Mouse (Mus musculus) midbrain, embryonic 13.5 days (tissue): Measurements from ENCODE around the gene Ccdc92b. TPM values are rescaled to one million over a fixed set of nuclear protein-coding genes. Genes with fewer than 3 reads are reported as not detected.
"Not testable (repeated sequence)": the region's sequence is repeated elsewhere in the genome, so short reads cannot be mapped to it uniquely, and the experiment has no call there.

ENCODE experiments used
- ATAC-seq: fragments of 200-750 bp; cut with Nextera tagmentation; 2 replicates; pipeline ENCODE4 v1.8.0; 2017; ENCODE audit warnings: mild to moderate bottlenecking, moderate TSS enrichment, moderate library complexity
- H3K27ac ChIP-seq: fragments of 300-500 bp; sonication (generic); 2 replicates; pipeline ENCODE4 v1.5.1; 2015; ENCODE audit warnings: inconsistent platforms, mild to moderate bottlenecking, moderate library complexity
- H3K27me3 ChIP-seq: fragments of 300-500 bp; sonication (generic); 2 replicates; pipeline ENCODE4 v1.6.1; 2015; ENCODE audit warnings: mild to moderate bottlenecking, inconsistent platforms
- H3K36me3 ChIP-seq: fragments of 300-500 bp; sonication (generic); 2 replicates; pipeline ENCODE4 v1.6.1; 2015; ENCODE audit warnings: mild to moderate bottlenecking, inconsistent platforms
- H3K4me1 ChIP-seq: fragments of 300-500 bp; sonication (generic); replicated peaks from 2 replicates; pipeline ENCODE4 v1.6.1; 2015; ENCODE audit warnings: inconsistent platforms
- H3K4me2 ChIP-seq: fragments of 300-500 bp; sonication (generic); replicated peaks from 2 replicates; pipeline ENCODE4 v1.6.1; 2015; ENCODE audit warnings: moderate library complexity, mild to moderate bottlenecking, inconsistent platforms
- H3K4me3 ChIP-seq: fragments of 300-500 bp; sonication (generic); replicated peaks from 2 replicates; pipeline ENCODE4 v1.5.1; 2015; ENCODE audit warnings: mild to moderate bottlenecking, inconsistent platforms
- H3K9ac ChIP-seq: fragments of 300-500 bp; sonication (generic); replicated peaks from 2 replicates; pipeline ENCODE4 v1.6.1; 2015; ENCODE audit warnings: mild to moderate bottlenecking, inconsistent platforms
- H3K9me3 ChIP-seq: fragments of 300-500 bp; sonication (generic); 2 replicates; pipeline ENCODE4 v1.6.1; 2016; ENCODE audit warnings: mild to moderate bottlenecking, inconsistent platforms
- WGBS: fragments of 180-500 bp; shearing (Covaris S2); methylation state at CpG from one replicate; pipeline ENCODE4 v1.1.7; 2015; 5-methylcytosine and 5-hydroxymethylcytosine counted together
- polyA plus RNA-seq: library from polyadenylated mRNA; unstranded; fragments of >200 nt; fragmentation: Nextera tagmentation; extraction: Ambion mirVana; gene quantifications from 2 replicates; pipeline ENCODE4 v1.2.1, GENCODE M21; 2015

The Ccdc92b gene
- polyA plus RNA-seq, result 1.7 and 1.8 TPM in 2 replicates

- H3K9ac ChIP-seq, result peak within 1 kb of the TSS; percentile 80
- H3K36me3 ChIP-seq, result no peaks in the 10 kb centered on the region
- no peak within 1 kb of the TSS for H3K27ac ChIP-seq
- H3K4me3 ChIP-seq, result peak within 1 kb of the TSS; percentile 71
- peaks cover 10% of the 10 kb centered on the region for H3K4me1 ChIP-seq
- H3K27me3 ChIP-seq, result peaks cover 34% of the 10 kb centered on the region
- peak within 1 kb of the TSS; percentile 79 for H3K4me2 ChIP-seq
- H3K9me3 ChIP-seq, result no peaks in the 10 kb centered on the region
- under 1% methylated on average over 56 of the region's 63 CpGs for WGBS
- peak; percentile 87 for ATAC-seq
Observed at GRCm38 (mm10) chr11:74619201-74619955, at the start of gene Ccdc92b. TSS of gene Ccdc92b (plus strand) at chr11:74619605.

- H3K27me3 ChIP-seq, result no peaks in the 10 kb centered on the region
- no peak overlapping the region for H3K9ac ChIP-seq
- no peak overlapping the region for H3K4me3 ChIP-seq
- H3K27ac ChIP-seq, result no peak overlapping the region
- no peaks in the 10 kb centered on the region for H3K9me3 ChIP-seq
- no peak overlapping the region for H3K4me2 ChIP-seq
- ATAC-seq, result no peak
- WGBS, result 71% methylated on average over 6 of the region's 6 CpGs
- peaks cover 6% of the 10 kb centered on the region; the same call in 1 of the 2 replicates for H3K4me1 ChIP-seq
- H3K36me3 ChIP-seq, result no peaks in the 10 kb centered on the region
Observed at GRCm38 (mm10) chr11:74569735-74570134, 49.7 kb upstream of the Ccdc92b start.

- 87% methylated on average over 6 of the region's 6 CpGs for WGBS
Observed at GRCm38 (mm10) chr11:74572459-74573061, 46.8 kb upstream of the Ccdc92b start.

GRCm38 (mm10) chr11:74574768-74575434 lies 44.5 kb upstream of the Ccdc92b start:
- no peaks in the 10 kb centered on the region for H3K9me3 ChIP-seq
- H3K4me2 ChIP-seq, result no peak overlapping the region
- H3K4me3 ChIP-seq, result no peak overlapping the region
- ATAC-seq, result no peak
- H3K9ac ChIP-seq, result no peak overlapping the region
- peaks cover 6% of the 10 kb centered on the region; the same call in 1 of the 2 replicates for H3K4me1 ChIP-seq
- H3K27me3 ChIP-seq, result no peaks in the 10 kb centered on the region
- WGBS, result 87% methylated on average over 4 of the region's 4 CpGs
- no peaks in the 10 kb centered on the region for H3K36me3 ChIP-seq
- no peak overlapping the region for H3K27ac ChIP-seq

More at GRCm38 (mm10) chr11:74572459-74573061, 46.8 kb upstream of the Ccdc92b start:
- no peak overlapping the region for H3K27ac ChIP-seq
- H3K27me3 ChIP-seq, result no peaks in the 10 kb centered on the region
- H3K4me3 ChIP-seq, result no peak overlapping the region
- H3K9me3 ChIP-seq, result no peaks in the 10 kb centered on the region
- H3K4me2 ChIP-seq, result no peak overlapping the region
- no peak overlapping the region for H3K9ac ChIP-seq
- no peaks in the 10 kb centered on the region for H3K36me3 ChIP-seq
- ATAC-seq, result no peak
- peaks cover 6% of the 10 kb centered on the region; the same call in 1 of the 2 replicates for H3K4me1 ChIP-seq

GRCm38 (mm10) chr11:74575940-74576339 lies 43.5 kb upstream of the Ccdc92b start:
- no peak overlapping the region for H3K4me3 ChIP-seq
- no peak overlapping the region for H3K9ac ChIP-seq
- no peaks in the 10 kb centered on the region for H3K36me3 ChIP-seq
- H3K9me3 ChIP-seq, result no peaks in the 10 kb centered on the region
- H3K27me3 ChIP-seq, result no peaks in the 10 kb centered on the region
- H3K4me1 ChIP-seq, result 0 out of 2 replicates have a peak, but pooled peaks cover 6% of the 10 kb centered on the region
- no peak overlapping the region for H3K27ac ChIP-seq
- 82% methylated on average over 3 of the region's 3 CpGs for WGBS
- ATAC-seq, result no peak
- H3K4me2 ChIP-seq, result no peak overlapping the region

- Histone ChIP-seq H3K27me3 (no peaks in the 10 kb centered on the region), H3K9ac (no peak overlapping the region), H3K4me2 (no peak overlapping the region), H3K4me3 (no peak overlapping the region), H3K4me1 (0 out of 2 replicates have a peak, but pooled peaks cover 6% of the 10 kb centered on the region), H3K36me3 (no peaks in the 10 kb centered on the region), H3K27ac (no peak overlapping the region), H3K9me3 (no peaks in the 10 kb centered on the region)
- 69% methylated on average over 3 of the region's 3 CpGs for WGBS
- ATAC-seq, result no peak
Observed at GRCm38 (mm10) chr11:74577068-74577467, 42.3 kb upstream of the Ccdc92b start.

- not testable (repeated sequence) for H3K9me3 ChIP-seq, H3K27me3 ChIP-seq, H3K4me2 ChIP-seq, ATAC-seq, H3K4me3 ChIP-seq, H3K27ac ChIP-seq, H3K36me3 ChIP-seq, H3K9ac ChIP-seq
- H3K4me1 ChIP-seq, result peaks cover 10% of the 10 kb centered on the region
- 61% methylated on average over 4 of the region's 4 CpGs for WGBS
Observed at GRCm38 (mm10) chr11:74581333-74581732, 38.1 kb upstream of the Ccdc92b start.

GRCm38 (mm10) chr11:74582464-74582863 lies 36.9 kb upstream of the Ccdc92b start:
- Histone ChIP-seq H3K27ac (no peak overlapping the region), H3K4me1 (peaks cover 12% of the 10 kb centered on the region), H3K36me3 (no peaks in the 10 kb centered on the region), H3K9me3 (no peaks in the 10 kb centered on the region), H3K4me3 (no peak overlapping the region), H3K9ac (no peak overlapping the region), H3K27me3 (peaks cover 8% of the 10 kb centered on the region), H3K4me2 (no peak overlapping the region)
- no peak for ATAC-seq
- 90% methylated on average over 3 of the region's 3 CpGs for WGBS

GRCm38 (mm10) chr11:74583824-74584349 lies 35.5 kb upstream of the Ccdc92b start:
- H3K4me1 ChIP-seq, result peaks cover 22% of the 10 kb centered on the region
- no peak overlapping the region for H3K4me3 ChIP-seq
- H3K36me3 ChIP-seq, result no peaks in the 10 kb centered on the region
- ATAC-seq, result no peak
- peaks cover 21% of the 10 kb centered on the region for H3K27me3 ChIP-seq
- no peaks in the 10 kb centered on the region for H3K9me3 ChIP-seq
- H3K27ac ChIP-seq, result no peak overlapping the region
- H3K4me2 ChIP-seq, result no peak overlapping the region
- 70% methylated on average over 7 of the region's 7 CpGs for WGBS
- no peak overlapping the region for H3K9ac ChIP-seq

GRCm38 (mm10) chr11:74584946-74585723 lies 34.3 kb upstream of the Ccdc92b start:
- Histone ChIP-seq H3K27ac (no peak overlapping the region), H3K36me3 (no peaks in the 10 kb centered on the region), H3K27me3 (peaks cover 34% of the 10 kb centered on the region), H3K4me1 (peaks cover 30% of the 10 kb centered on the region), H3K4me2 (no peak overlapping the region), H3K9me3 (no peaks in the 10 kb centered on the region), H3K4me3 (no peak overlapping the region), H3K9ac (no peak overlapping the region)
- WGBS, result 70% methylated on average over 10 of the region's 10 CpGs
- no peak for ATAC-seq

GRCm38 (mm10) chr11:74586401-74586800 lies 33.0 kb upstream of the Ccdc92b start:
- Histone ChIP-seq H3K4me2 (no peak overlapping the region), H3K9me3 (no peaks in the 10 kb centered on the region), H3K27ac (no peak overlapping the region), H3K36me3 (no peaks in the 10 kb centered on the region), H3K9ac (no peak overlapping the region), H3K4me1 (peaks cover 33% of the 10 kb centered on the region), H3K27me3 (peaks cover 47% of the 10 kb centered on the region), H3K4me3 (no peak overlapping the region)
- WGBS, result 65% methylated on average over 5 of the region's 5 CpGs
- no peak for ATAC-seq
